Mouse (Mus musculus) right cerebral cortex, postnatal 10 days (tissue): ENCODE results near the gene Rad23a.

ENCODE experiments used
- DNase-seq, 2 experiments: peaks; one replicate each; pipeline ENCODE4 v3.0.0; 2021; ENCODE audit warnings: low spot score in 2 of 2

Gene Rad23a

GRCm38 (mm10) chr8:84813830-84814229 is 26.6 kb downstream of the Rad23a start:
- no peak for DNase-seq

- peak; percentile 86 to 92 for DNase-seq
Observed at GRCm38 (mm10) chr8:84813059-84813458, 27.4 kb downstream of the Rad23a start.

GRCm38 (mm10) chr8:84811303-84811702 is 29.2 kb downstream of the Rad23a start:
- no peak for DNase-seq

GRCm38 (mm10) chr8:84810896-84811295 is 29.6 kb downstream of the Rad23a start:
- peak; percentile 95 to 97 for DNase-seq

- DNase-seq: no peak
Observed at GRCm38 (mm10) chr8:84809941-84810280, 30.6 kb downstream of the Rad23a start.

GRCm38 (mm10) chr8:84809109-84809940 is 31.1 kb downstream of the Rad23a start:
- no peak for DNase-seq

GRCm38 (mm10) chr8:84806031-84806430 is 34.4 kb downstream of the Rad23a start:
- no peak for DNase-seq

GRCm38 (mm10) chr8:84799999-84800831 is 40.2 kb downstream of the Rad23a start, which contains the start of gene Nfix:
TSS of gene Nfix (minus strand) at chr8:84800344.
- DNase-seq: peak; percentile 72 to 73

- DNase-seq: peak; percentile 63 to 72
Observed at GRCm38 (mm10) chr8:84799136-84799931, 41.1 kb downstream of the Rad23a start.

- peak in 1 of 2 experiments; percentile 28 for DNase-seq
Observed at GRCm38 (mm10) chr8:84798446-84799135, 41.9 kb downstream of the Rad23a start.

GRCm38 (mm10) chr8:84797971-84798370 is 42.5 kb downstream of the Rad23a start:
- DNase-seq: peak; percentile 69 to 70

GRCm38 (mm10) chr8:84797256-84797797 is 43.1 kb downstream of the Rad23a start:
- peak in 1 of 2 experiments; percentile 32 for DNase-seq

- DNase-seq: peak in 1 of 2 experiments; percentile 78
Observed at GRCm38 (mm10) chr8:84794486-84794885, 46.0 kb downstream of the Rad23a start.

GRCm38 (mm10) chr8:84793791-84794485 is 46.5 kb downstream of the Rad23a start:
- peak; percentile 88 to 93 for DNase-seq

- DNase-seq: peak; percentile 62 to 69
Observed at GRCm38 (mm10) chr8:84793134-84793533, 47.3 kb downstream of the Rad23a start.

GRCm38 (mm10) chr8:84792429-84792947 is 48.0 kb downstream of the Rad23a start:
- peak in 1 of 2 experiments; percentile 19 for DNase-seq

GRCm38 (mm10) chr8:84790537-84790936 is 49.9 kb downstream of the Rad23a start:
- DNase-seq: no peak

GRCm38 (mm10) chr8:84789855-84790486 is 50.5 kb downstream of the Rad23a start:
- DNase-seq: peak; percentile 75 to 76

- DNase-seq: no peak
Observed at GRCm38 (mm10) chr8:84789345-84789744, 51.1 kb downstream of the Rad23a start.
